Comparison of ENCODE assay signal across 15 mouse cellular contexts in genomic region chr5:142576832-142577231, GRCm38 (mm10). TPM values are rescaled to one million over a fixed set of nuclear protein-coding genes. Genes with fewer than 3 reads are reported as not detected.
DNase-seq lines count a peak whose midpoint lies in the region; ATAC-seq and TF ChIP-seq lines count a peak whose summit lies in the region.
"Had no signal": no experiment of that assay in that cellular context is flagged by ENCODE, and none has a peak within 500 bp of the region (broad histone marks: within the 10 kb centered on the region; RNA-seq: fewer than 3 reads in every experiment).

No protein-coding gene starts in this region.

- H3K4me2 ChIP-seq in forebrain, postnatal 0 days (ENCODE audit: low read depth), result no peak overlapping the region
- H3K4me2 ChIP-seq in forebrain, embryonic 11.5 days (ENCODE audit: low read depth, low read length, severe bottlenecking), result no peak overlapping the region
- H3K4me2 ChIP-seq: liver, embryonic 15.5 days had no signal

- H3K9me3 ChIP-seq in forebrain, postnatal 0 days (ENCODE audit: low read length), result no peaks in the 10 kb centered on the region
- H3K9me3 ChIP-seq in forebrain, embryonic 11.5 days (ENCODE audit: control insufficient read depth, low read length), result no peaks in the 10 kb centered on the region; the same call in 1 of the 2 replicates
- H3K9me3 ChIP-seq: liver, embryonic 15.5 days had no signal

- H3K4me1 ChIP-seq in forebrain, postnatal 0 days (ENCODE audit: insufficient read depth), result 0 out of 2 replicates have a peak, but pooled peaks cover 5% of the 10 kb centered on the region
- no peaks in the 10 kb centered on the region for H3K4me1 ChIP-seq in forebrain, embryonic 11.5 days (replicated peaks; ENCODE audit: control insufficient read depth, insufficient read depth, low read length)
- no peaks in the 10 kb centered on the region for H3K4me1 ChIP-seq in thymus, adult 2 months (replicated peaks; ENCODE audit: control insufficient read depth, insufficient read depth, low read length)
- H3K4me1 ChIP-seq: liver, embryonic 15.5 days had no signal

- H3K36me3 ChIP-seq in forebrain, postnatal 0 days (ENCODE audit: insufficient read depth), result peaks cover 18% of the 10 kb centered on the region
- no peaks in the 10 kb centered on the region for H3K36me3 ChIP-seq in forebrain, embryonic 11.5 days (ENCODE audit: control insufficient read depth, insufficient read depth, low read length)
- no peaks in the 10 kb centered on the region for H3K36me3 ChIP-seq in thymus, adult 2 months (ENCODE audit: control insufficient read depth, insufficient read depth, low read length)

- ATAC-seq in forebrain, postnatal 0 days, result no peak
- no peak for ATAC-seq in forebrain, embryonic 11.5 days (replicated peaks; ENCODE audit: low FRiP score)
- ATAC-seq: hindbrain, embryonic 16.5 days; Patski had no signal

- no peak for TF ChIP-seq CTCF in forebrain, postnatal 0 days (IDR thresholded peaks at IDR 0.05; ENCODE audit: low read depth)
- no peak for TF ChIP-seq CTCF in layer of hippocampus, adult 2 months (conservative IDR thresholded peaks at IDR 0.05)
- no peak for TF ChIP-seq CTCF in brain, embryonic 14.5 days (IDR thresholded peaks at IDR 0.05; ENCODE audit: borderline replicate concordance, extremely low read depth, insufficient read depth, insufficient read length)
- TF ChIP-seq CTCF in thymus, adult 2 months (IDR thresholded peaks at IDR 0.05; ENCODE audit: borderline replicate concordance, control insufficient read depth, extremely low read depth, insufficient read depth, low read length, poor library complexity), result no peak

- H3K9ac ChIP-seq in forebrain, postnatal 0 days, result no peak overlapping the region
- H3K9ac ChIP-seq in forebrain, embryonic 11.5 days (ENCODE audit: low read length), result no peak overlapping the region
- H3K9ac ChIP-seq: liver, embryonic 15.5 days had no signal

- H3K27ac ChIP-seq in forebrain, postnatal 0 days (ENCODE audit: low read depth, low read length), result peak overlapping the region; percentile 50; the same call in 1 of the 2 replicates
- no peak overlapping the region for H3K27ac ChIP-seq in forebrain, embryonic 11.5 days (ENCODE audit: low read depth, low read length)
- peak overlapping the region; percentile 44; the same call in 1 of the 2 replicates for H3K27ac ChIP-seq in layer of hippocampus, adult 2 months
- no peak overlapping the region for H3K27ac ChIP-seq in thymus, adult 2 months (ENCODE audit: control insufficient read depth, insufficient read depth, low read length)
- H3K27ac ChIP-seq: liver, embryonic 15.5 days had no signal

- TF ChIP-seq POLR2A in brain, embryonic 14.5 days (IDR thresholded peaks at IDR 0.05; ENCODE audit: borderline replicate concordance, extremely low read depth, insufficient read depth, insufficient read length, poor library complexity, severe bottlenecking), result no peak
- TF ChIP-seq POLR2A in thymus, adult 2 months (IDR thresholded peaks at IDR 0.05; ENCODE audit: control insufficient read depth, extremely low read depth, insufficient read depth, low read length, poor library complexity), result no peak

- H3K27me3 ChIP-seq in forebrain, postnatal 0 days (ENCODE audit: insufficient read depth, low read length), result no peaks in the 10 kb centered on the region
- no peaks in the 10 kb centered on the region for H3K27me3 ChIP-seq in forebrain, embryonic 11.5 days (ENCODE audit: control insufficient read depth, insufficient read depth, low read length)
- no peaks in the 10 kb centered on the region for H3K27me3 ChIP-seq in thymus, adult 2 months (ENCODE audit: control insufficient read depth, insufficient read depth, low read length)
- H3K27me3 ChIP-seq: liver, embryonic 15.5 days; Patski had no signal

- DNase-seq in forebrain, postnatal 0 days, result peak; percentile 53
- no peak for DNase-seq in forebrain, embryonic 11.5 days (ENCODE audit: low spot score)
- DNase-seq in layer of hippocampus, adult 2 months (ENCODE audit: low spot score in 2 of 2), result no peak
- no peak for DNase-seq in layer of hippocampus, postnatal 14 days (ENCODE audit: low spot score in 2 of 2)
- DNase-seq in adipocyte (ENCODE audit: low spot score), result peak; percentile 54
- DNase-seq in brain, embryonic 14.5 days (ENCODE audit: low read depth), result peak; percentile 55
- no peak for DNase-seq in thymus, adult 2 months
- no peak for DNase-seq in lung, postnatal 36 days
- DNase-seq: right cerebral cortex, postnatal 14 days had no signal

- H3K4me3 ChIP-seq in forebrain, postnatal 0 days (ENCODE audit: low read depth, low read length), result no peak overlapping the region
- no peak overlapping the region for H3K4me3 ChIP-seq in forebrain, embryonic 11.5 days (ENCODE audit: low read depth, low read length)
- no peak overlapping the region for H3K4me3 ChIP-seq in layer of hippocampus, adult 2 months
- no peak overlapping the region for H3K4me3 ChIP-seq in thymus, adult 2 months (ENCODE audit: control insufficient read depth, insufficient read depth, low read length)
- H3K4me3 ChIP-seq: liver, embryonic 15.5 days had no signal

- 66% methylated on average over 7 of the region's 7 CpGs for WGBS in forebrain, postnatal 0 days
- WGBS in forebrain, embryonic 11.5 days, result 88% methylated on average over 7 of the region's 7 CpGs
- 92% methylated on average over 7 of the region's 7 CpGs for WGBS in thymus, adult 2 months

RNA-seq across cellular contexts. Expression of gene Radil, which starts 25.9 kb away (rescaled TPM):
- 10.8 and 20.7 TPM in 2 replicates for total RNA-seq in forebrain, postnatal 0 days (2014; rRNA removed)
- polyA plus RNA-seq in forebrain, postnatal 0 days (2015; fragmentation: Nextera tagmentation; extraction: Ambion mirVana), result 6.0 and 10.4 TPM in 2 replicates
- polyA plus RNA-seq in forebrain, embryonic 11.5 days (2014; fragmentation: Nextera tagmentation; extraction: Ambion mirVana), result 1.9 and 2.1 TPM in 2 replicates
- 10 to 100 TPM; 13.4 to 15.7 TPM for total RNA-seq in layer of hippocampus, adult 2 months (2021)
- 10 to 100 TPM; 12.8 to 13.4 TPM for total RNA-seq in layer of hippocampus, postnatal 14 days (2021)
- polyA plus RNA-seq in brain, embryonic 14.5 days (2012; rRNA removed), result 18.6 and 23.2 TPM in 2 replicates
- 1.7 and 1.9 TPM in 2 replicates for polyA plus RNA-seq in thymus, adult 2 months (2012; rRNA removed)
- total RNA-seq: megakaryocyte-erythroid progenitor cell, adult 5-6 weeks had no signal

RNA-seq across cellular contexts. Expression of gene Mmd2, which starts 31.8 kb away (rescaled TPM):
- total RNA-seq in forebrain, postnatal 0 days (2014; rRNA removed), result 112 and 118 TPM in 2 replicates
- polyA plus RNA-seq in forebrain, postnatal 0 days (2015; fragmentation: Nextera tagmentation; extraction: Ambion mirVana), result 107 and 127 TPM in 2 replicates
- 6.6 and 7.3 TPM in 2 replicates for polyA plus RNA-seq in forebrain, embryonic 11.5 days (2014; fragmentation: Nextera tagmentation; extraction: Ambion mirVana)
- 100 to 1,000 TPM; 155 to 167 TPM for total RNA-seq in layer of hippocampus, adult 2 months (2021)
- total RNA-seq in layer of hippocampus, postnatal 14 days (2021), result 100 to 1,000 TPM; 183 to 186 TPM
- polyA plus RNA-seq in brain, embryonic 14.5 days (2012; rRNA removed), result 25.5 and 29.0 TPM in 2 replicates
- polyA plus RNA-seq in thymus, adult 2 months (2012; rRNA removed), result 0.20 and 0.54 TPM in 2 replicates
- total RNA-seq: megakaryocyte-erythroid progenitor cell, adult 5-6 weeks had no signal
- polyA plus RNA-seq: Patski had no signal

RNA-seq across cellular contexts. Expression of gene Papolb, which starts 47.0 kb away (rescaled TPM):
- 0.38 and 0.62 TPM in 2 replicates for total RNA-seq in forebrain, postnatal 0 days (2014; rRNA removed)
- polyA plus RNA-seq in forebrain, postnatal 0 days (2015; fragmentation: Nextera tagmentation; extraction: Ambion mirVana), result 0.12 and 0.13 TPM in 2 replicates
- polyA plus RNA-seq in forebrain, embryonic 11.5 days (2014; fragmentation: Nextera tagmentation; extraction: Ambion mirVana), result 0.12 and 0.25 TPM in 2 replicates
- under 1 TPM; 0.66 to 0.84 TPM for total RNA-seq in layer of hippocampus, adult 2 months (2021)
- under 1 TPM; 0.38 to 0.85 TPM for total RNA-seq in layer of hippocampus, postnatal 14 days (2021)
- polyA plus RNA-seq in brain, embryonic 14.5 days (2012; rRNA removed), result 0.34 and 0.49 TPM in 2 replicates
- polyA plus RNA-seq in thymus, adult 2 months (2012; rRNA removed), result 0.04 TPM in 1 of 2 replicates, not detected in the other
- total RNA-seq: megakaryocyte-erythroid progenitor cell, adult 5-6 weeks had no signal
- polyA plus RNA-seq: large intestine, adult 2 months; liver, embryonic 15.5 days; stomach, embryonic 16.5 days had no signal

RNA-seq across cellular contexts. Expression of gene Wipi2, which starts 50.7 kb away (rescaled TPM):
- 62.5 and 68.0 TPM in 2 replicates for total RNA-seq in forebrain, postnatal 0 days (2014; rRNA removed)
- 32.2 and 37.4 TPM in 2 replicates for polyA plus RNA-seq in forebrain, postnatal 0 days (2015; fragmentation: Nextera tagmentation; extraction: Ambion mirVana)
- polyA plus RNA-seq in forebrain, embryonic 11.5 days (2014; fragmentation: Nextera tagmentation; extraction: Ambion mirVana), result 61.2 and 62.0 TPM in 2 replicates
- total RNA-seq in layer of hippocampus, adult 2 months (2021), result 100 to 1,000 TPM in 1 of 2 experiments, 10 to 100 TPM in 1; 99.8 to 102 TPM
- total RNA-seq in layer of hippocampus, postnatal 14 days (2021), result 10 to 100 TPM; 81.7 to 88.5 TPM
- polyA plus RNA-seq in brain, embryonic 14.5 days (2012; rRNA removed), result 51.5 and 51.7 TPM in 2 replicates
- 54.4 and 65.6 TPM in 2 replicates for polyA plus RNA-seq in thymus, adult 2 months (2012; rRNA removed)

Comparison
In these comparisons a context has a peak if more than half of its experiments do, and no peak if none do; other contexts are left out.
1. DNase-seq: peak in forebrain, postnatal 0 days (single experiment), adipocyte (single experiment) and brain, embryonic 14.5 days (single experiment); none in forebrain, embryonic 11.5 days (single experiment), layer of hippocampus, adult 2 months (0 of 2), layer of hippocampus, postnatal 14 days (0 of 2), thymus, adult 2 months (single experiment) and lung, postnatal 36 days (single experiment).
2. H3K27ac ChIP-seq: peak in forebrain, postnatal 0 days (single experiment) and layer of hippocampus, adult 2 months (single experiment); none in forebrain, embryonic 11.5 days (single experiment) and thymus, adult 2 months (single experiment).